Mouse (Mus musculus) frontal cortex, postnatal 25 days (tissue): ENCODE results near the gene Fam102a.
"Not testable (repeated sequence)": the region's sequence is repeated elsewhere in the genome, so short reads cannot be mapped to it uniquely, and the experiment has no call there.

ENCODE experiments used
- DNase-seq, 2 experiments: peaks; one replicate each; pipeline ENCODE4 v3.0.0; 2022; ENCODE audit warnings: low spot score in 2 of 2

Fam102a gene

GRCm38 (mm10) chr2:32534733-32535471, at the start of gene Fam102a:
Gene Fam102a (plus strand): TSS chr2:32535332.
- DNase-seq: peak; percentile 97 to 98

GRCm38 (mm10) chr2:32485751-32486150, 49.4 kb upstream of the Fam102a start:
- DNase-seq: no peak

GRCm38 (mm10) chr2:32486155-32486554, 49.0 kb upstream of the Fam102a start:
- no peak for DNase-seq

GRCm38 (mm10) chr2:32487124-32487623, 48.0 kb upstream of the Fam102a start:
- peak; percentile 96 to 97 for DNase-seq

GRCm38 (mm10) chr2:32488679-32489078, 46.5 kb upstream of the Fam102a start:
- peak; percentile 64 to 74 for DNase-seq

GRCm38 (mm10) chr2:32490730-32491129, 44.4 kb upstream of the Fam102a start:
- DNase-seq: not testable (repeated sequence)

- no peak for DNase-seq
Observed at GRCm38 (mm10) chr2:32492661-32493060, 42.5 kb upstream of the Fam102a start.

GRCm38 (mm10) chr2:32493301-32493701, 41.8 kb upstream of the Fam102a start:
- no peak for DNase-seq

GRCm38 (mm10) chr2:32494522-32494921, 40.6 kb upstream of the Fam102a start:
- DNase-seq: no peak

- no peak for DNase-seq
Observed at GRCm38 (mm10) chr2:32495185-32495726, 39.9 kb upstream of the Fam102a start.

- no peak for DNase-seq
Observed at GRCm38 (mm10) chr2:32496190-32496589, 38.9 kb upstream of the Fam102a start.

GRCm38 (mm10) chr2:32499365-32499764, 35.8 kb upstream of the Fam102a start:
- no peak for DNase-seq

GRCm38 (mm10) chr2:32500461-32500860, 34.7 kb upstream of the Fam102a start:
- DNase-seq: no peak

- DNase-seq: no peak
Observed at GRCm38 (mm10) chr2:32501754-32502324, 33.3 kb upstream of the Fam102a start.

GRCm38 (mm10) chr2:32502843-32503242, 32.3 kb upstream of the Fam102a start:
- no peak for DNase-seq

GRCm38 (mm10) chr2:32503588-32503987, 31.5 kb upstream of the Fam102a start:
- DNase-seq: no peak

- DNase-seq: no peak
Observed at GRCm38 (mm10) chr2:32505536-32505935, 29.6 kb upstream of the Fam102a start.

GRCm38 (mm10) chr2:32506673-32507668, 28.2 kb upstream of the Fam102a start:
- DNase-seq: no peak

GRCm38 (mm10) chr2:32507906-32508305, 27.2 kb upstream of the Fam102a start:
- no peak for DNase-seq

GRCm38 (mm10) chr2:32509287-32509686, 25.8 kb upstream of the Fam102a start:
- DNase-seq: no peak

- DNase-seq: no peak
Observed at GRCm38 (mm10) chr2:32509896-32510295, 25.2 kb upstream of the Fam102a start.

- DNase-seq: no peak
Observed at GRCm38 (mm10) chr2:32512592-32512991, 22.5 kb upstream of the Fam102a start.
